Mouse (Mus musculus) midbrain, embryonic 14.5 days (tissue): ENCODE measurements at regions not wholly inside any gene's neighbourhood (a gene's known extent, or its start where the extent isn't known, plus 50 kb on each side); places are given as distances from the start of the nearest gene placed in this dataset.

Source experiments
- ATAC-seq: fragments of 200-750 bp; cut with Nextera tagmentation; 2 replicates; pipeline ENCODE4 v1.8.0; 2017; ENCODE audit warnings: moderate number of reproducible peaks, moderate library complexity; ENCODE audit not compliant: low FRiP score, low TSS enrichment
- DNase-seq: peaks from one replicate; pipeline ENCODE4 v3.0.0-alpha.2; 2015
- H3K27ac ChIP-seq: fragments of 300-500 bp; sonication (generic); replicated peaks from 2 replicates; pipeline ENCODE4 v1.5.1; 2014; ENCODE audit warnings: mild to moderate bottlenecking, low read depth, low read length, moderate library complexity
- H3K27me3 ChIP-seq: fragments of 300-500 bp; sonication (generic); 2 replicates; pipeline ENCODE4 v1.6.1; 2014; ENCODE audit warnings: low read length, control low read depth, mixed read lengths; ENCODE audit not compliant: control insufficient read depth, insufficient read depth
- H3K36me3 ChIP-seq: fragments of 300-500 bp; sonication (generic); 2 replicates; pipeline ENCODE4 v1.6.1; 2014; ENCODE audit warnings: low read length, control low read depth; ENCODE audit not compliant: control insufficient read depth, insufficient read depth
- H3K4me1 ChIP-seq: fragments of 300-500 bp; sonication (generic); 2 replicates; pipeline ENCODE4 v1.6.1; 2014; ENCODE audit warnings: mild to moderate bottlenecking, antibody characterized with exemption, low read length, control low read depth; ENCODE audit not compliant: control insufficient read depth, insufficient read depth
- H3K4me2 ChIP-seq: fragments of 300-500 bp; sonication (generic); 2 replicates; pipeline ENCODE4 v1.6.1; 2014; ENCODE audit warnings: mild to moderate bottlenecking, low read length, moderate library complexity
- H3K4me3 ChIP-seq: fragments of 300-500 bp; sonication (generic); replicated peaks from 2 replicates; pipeline ENCODE4 v1.5.1; 2014; ENCODE audit warnings: low read depth, low read length
- H3K9ac ChIP-seq: fragments of 300-500 bp; sonication (generic); replicated peaks from 2 replicates; pipeline ENCODE4 v1.6.1; 2014; ENCODE audit warnings: mild to moderate bottlenecking, low read length, moderate library complexity
- H3K9me3 ChIP-seq: fragments of 300-500 bp; sonication (generic); 2 replicates; pipeline ENCODE4 v1.6.1; 2016; ENCODE audit warnings: low read length, control low read depth, mixed read lengths; ENCODE audit not compliant: control insufficient read depth
- WGBS: fragments of 180-500 bp; shearing (Covaris S2); extraction: QIAGEN DNeasy Blood & Tissue Kit; methylation state at CpG from one replicate; pipeline ENCODE4 v1.1.7; 2014; 5-methylcytosine and 5-hydroxymethylcytosine counted together

GRCm38 (mm10) chr4:73488297-73489049 lies 83.6 kb upstream of the Gm11487 start:
- 54% methylated on average over 4 of the region's 4 CpGs for WGBS
- Histone ChIP-seq H3K27ac (no peak overlapping the region), H3K4me1 (no peaks in the 10 kb centered on the region), H3K4me2 (no peak overlapping the region), H3K4me3 (no peak overlapping the region), H3K36me3 (no peaks in the 10 kb centered on the region), H3K9me3 (no peaks in the 10 kb centered on the region), H3K9ac (no peak overlapping the region), H3K27me3 (no peaks in the 10 kb centered on the region)
- DNase-seq (peak; percentile 42), ATAC-seq (peak; percentile 58)

GRCm38 (mm10) chr4:73467982-73468565 lies 63.2 kb upstream of the Gm11487 start:
- no peaks in the 10 kb centered on the region for H3K4me1 ChIP-seq
- no peak overlapping the region for H3K9ac ChIP-seq
- H3K9me3 ChIP-seq = no peaks in the 10 kb centered on the region
- ATAC-seq (0 out of 2 replicates have a peak, but pooled peaks have one; percentile 14), DNase-seq (no peak)
- H3K36me3 ChIP-seq = no peaks in the 10 kb centered on the region
- 95% methylated on average over 1 of the region's 1 CpGs for WGBS
- H3K4me2 ChIP-seq = no peak overlapping the region
- H3K4me3 ChIP-seq = no peak overlapping the region
- H3K27me3 ChIP-seq = no peaks in the 10 kb centered on the region
- no peak overlapping the region for H3K27ac ChIP-seq
